Mouse (Mus musculus) adrenal gland, adult 8-10 months (tissue): ENCODE data around the gene Med8. TPM values are rescaled to one million over a fixed set of nuclear protein-coding genes. Genes with fewer than 3 reads are reported as not detected.

ENCODE experiments used
- DNase-seq: peaks from one replicate; pipeline ENCODE4 v3.0.0; 2022
- total RNA-seq, 4 experiments: library from RNA; stranded (reverse); gene quantifications; 2 replicates each; pipeline ENCODE4 v1.2.4; 2022

The Med8 gene
- total RNA-seq, result 10 to 100 TPM; 61.3 to 67.6 (median 66.8) TPM

DNA sequence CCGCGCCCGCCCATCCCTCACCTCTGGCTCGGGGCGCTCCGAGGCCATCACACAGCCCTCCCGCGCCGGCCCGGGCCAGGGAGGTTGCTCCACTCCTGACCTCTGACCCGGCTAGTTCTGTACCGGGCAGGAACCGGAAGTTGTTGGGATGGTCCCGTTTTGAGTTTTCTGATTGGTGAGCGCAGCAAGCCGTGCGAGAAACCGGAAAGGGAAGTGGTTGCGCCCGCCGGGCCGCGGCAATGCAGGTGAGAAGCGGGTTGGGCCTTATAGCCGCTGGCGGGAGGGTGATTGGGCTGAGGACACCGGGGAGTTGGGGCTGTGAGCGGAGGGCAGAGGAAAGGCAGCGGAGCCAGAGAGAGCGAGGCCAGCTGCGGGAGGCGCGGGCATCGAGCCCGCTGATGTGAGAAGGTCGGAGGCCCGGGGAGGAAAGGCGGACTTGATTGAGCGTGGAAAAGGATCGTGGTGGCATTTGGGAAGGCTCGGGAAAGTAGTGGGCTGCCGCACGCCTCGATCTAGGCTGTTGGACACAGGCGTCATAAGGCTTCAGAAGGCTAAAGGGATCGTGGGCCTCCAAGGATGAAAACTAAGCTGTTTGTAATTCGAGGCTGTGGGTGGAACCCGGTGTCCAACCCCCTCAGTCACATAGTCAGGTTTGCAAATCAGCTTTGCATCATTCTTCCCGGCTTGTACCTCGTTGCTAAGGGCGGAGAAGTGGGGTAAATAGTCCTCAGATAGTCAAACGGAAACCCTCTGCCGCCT is at the start of gene Med8, which contains the start of gene Szt2:
Med8 (plus strand) TSS at position 196 of the 759 bp plus-strand sequence.
Szt2 (minus strand) TSS at position 132 of the 759 bp plus-strand sequence.
- peak; percentile 90 for DNase-seq

DNA sequence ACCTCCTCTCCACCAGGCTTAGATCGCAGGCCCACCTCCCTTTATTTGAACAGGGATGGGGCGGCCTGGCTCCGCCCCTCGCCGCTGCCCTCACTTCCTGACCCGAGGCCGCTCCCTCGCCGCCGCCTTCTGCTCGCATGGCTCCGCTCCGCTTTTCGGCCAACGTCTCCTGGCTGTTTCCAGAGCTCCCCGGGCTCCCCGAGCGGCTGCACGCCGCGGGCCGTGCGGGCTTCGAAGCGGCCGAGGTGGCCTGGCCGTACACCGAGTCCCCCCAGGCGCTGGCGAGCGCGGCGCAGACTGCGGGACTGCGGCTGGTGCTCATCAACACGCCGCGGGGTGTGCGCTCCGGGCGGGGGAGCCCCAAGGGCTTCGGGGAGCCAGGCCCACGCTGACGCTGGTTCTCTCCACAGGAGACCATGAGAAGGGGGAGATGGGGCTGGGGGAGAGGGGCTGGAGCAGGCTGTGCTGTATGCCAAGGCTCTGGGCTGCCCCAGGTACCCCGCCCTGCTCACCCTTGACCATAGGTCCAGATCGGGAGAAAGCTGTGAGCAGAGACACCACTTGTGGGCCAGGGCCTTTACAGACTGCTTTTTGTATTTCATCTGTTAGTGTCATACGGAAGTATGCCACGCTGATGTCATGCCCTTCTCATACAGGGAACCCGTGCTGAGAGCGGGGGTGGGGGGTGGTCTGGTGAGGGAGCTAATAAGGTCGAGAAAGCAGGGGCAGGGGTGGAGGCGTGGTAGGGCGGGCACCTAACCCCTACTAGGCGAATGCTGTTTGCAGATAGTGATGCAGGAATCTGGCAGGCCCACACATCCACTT is 49.0 kb upstream of the Med8 start:
- peak; percentile 62 for DNase-seq

DNA sequence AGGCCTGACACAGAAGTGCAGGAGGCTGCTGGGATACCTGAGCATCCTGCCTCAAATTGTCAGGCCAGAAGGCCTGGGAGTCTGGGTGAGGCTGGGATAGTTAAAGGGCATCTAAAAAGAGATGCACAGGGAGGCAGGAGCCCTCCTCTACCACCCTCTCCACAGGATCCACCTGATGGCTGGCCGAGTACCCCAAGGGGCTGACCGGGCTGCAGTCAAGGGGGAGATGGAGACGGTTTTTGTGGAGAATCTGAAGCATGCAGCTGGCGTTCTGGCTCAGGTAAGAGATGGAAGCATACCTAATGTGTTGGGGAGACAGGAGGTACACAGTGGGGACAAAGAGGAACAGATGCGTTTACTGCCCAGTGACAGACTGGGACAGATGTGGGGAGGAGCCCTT is 47.7 kb upstream of the Med8 start:
- no peak for DNase-seq

DNA sequence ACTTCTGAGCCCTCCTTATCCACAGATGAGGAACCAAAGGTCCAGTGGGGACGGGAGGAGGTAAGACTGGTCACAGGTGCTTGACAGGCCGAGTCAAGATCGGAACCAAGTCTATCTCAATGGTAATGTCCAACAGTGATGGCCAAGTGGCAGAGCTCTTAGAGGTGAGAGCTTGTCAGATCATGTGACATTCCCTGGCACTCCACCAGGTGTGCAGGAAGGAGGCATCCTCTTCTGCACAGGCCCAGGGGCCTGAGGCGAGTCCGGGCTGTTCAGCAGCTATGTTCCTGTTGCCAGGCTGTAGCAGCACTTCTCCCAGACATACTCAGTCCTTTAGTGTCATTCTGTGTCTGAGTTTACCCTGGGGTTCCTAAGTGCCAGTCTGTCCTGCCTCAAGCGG is 46.3 kb upstream of the Med8 start:
- DNase-seq, result no peak

DNA sequence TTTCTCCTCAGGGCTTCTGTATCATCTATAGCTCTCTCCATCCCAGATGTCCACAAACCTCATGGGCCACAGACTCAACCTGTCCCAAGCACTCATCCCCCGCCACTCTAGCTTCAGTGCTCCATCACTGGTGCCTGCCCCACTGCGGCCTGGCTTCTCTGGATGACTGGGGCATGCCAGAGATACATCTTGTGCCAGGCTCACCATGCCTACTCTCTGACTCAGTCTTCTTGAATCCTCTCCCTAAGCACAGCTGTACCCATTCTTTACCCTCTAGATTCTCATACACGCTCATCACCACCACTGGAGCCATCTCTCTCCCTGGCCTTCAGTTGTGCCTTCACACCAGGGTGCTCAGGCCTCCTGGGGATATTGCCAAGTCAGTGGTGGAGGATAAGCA is 45.2 kb upstream of the Med8 start:
- no peak for DNase-seq

DNA sequence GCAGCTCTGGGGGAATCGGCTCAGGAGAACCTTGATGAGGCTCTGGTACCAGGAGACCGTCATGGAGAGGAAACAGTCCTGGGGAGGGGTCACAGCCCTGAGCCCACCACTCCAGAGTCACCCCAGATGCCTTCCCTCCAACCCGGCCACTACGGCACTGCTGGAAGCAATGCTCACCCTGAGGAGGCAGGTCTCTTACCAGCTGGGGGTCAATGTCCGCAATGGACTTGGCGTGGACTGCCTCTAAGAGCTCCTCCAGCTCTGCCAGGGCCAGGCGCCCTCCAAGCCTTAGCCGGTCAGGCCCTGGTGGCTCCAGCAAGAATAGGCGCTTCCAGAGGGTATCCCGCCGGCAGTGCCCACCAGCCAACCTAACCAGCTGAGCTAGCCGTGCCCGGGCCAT is 44.5 kb upstream of the Med8 start:
- DNase-seq, result no peak

DNA sequence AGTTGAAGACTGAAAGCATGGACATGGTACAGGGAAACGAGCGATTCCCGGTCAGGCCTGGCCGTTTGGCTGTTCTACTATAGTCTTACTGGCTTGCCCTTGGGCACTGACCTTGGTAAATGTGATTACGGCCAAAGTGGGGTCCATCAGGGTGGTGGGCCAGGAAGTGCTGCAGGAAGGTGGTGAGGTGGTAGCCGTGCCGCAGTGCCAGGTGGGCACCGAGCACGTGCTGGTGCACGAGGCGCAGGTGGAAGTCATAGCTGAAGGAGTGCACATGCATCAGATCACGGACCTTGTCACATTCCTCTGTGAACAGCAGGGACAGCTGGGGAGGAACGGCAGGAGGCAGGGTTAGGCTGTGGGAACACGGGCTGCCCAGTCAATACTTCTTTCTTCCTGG is 43.1 kb upstream of the Med8 start:
- no peak for DNase-seq

DNA sequence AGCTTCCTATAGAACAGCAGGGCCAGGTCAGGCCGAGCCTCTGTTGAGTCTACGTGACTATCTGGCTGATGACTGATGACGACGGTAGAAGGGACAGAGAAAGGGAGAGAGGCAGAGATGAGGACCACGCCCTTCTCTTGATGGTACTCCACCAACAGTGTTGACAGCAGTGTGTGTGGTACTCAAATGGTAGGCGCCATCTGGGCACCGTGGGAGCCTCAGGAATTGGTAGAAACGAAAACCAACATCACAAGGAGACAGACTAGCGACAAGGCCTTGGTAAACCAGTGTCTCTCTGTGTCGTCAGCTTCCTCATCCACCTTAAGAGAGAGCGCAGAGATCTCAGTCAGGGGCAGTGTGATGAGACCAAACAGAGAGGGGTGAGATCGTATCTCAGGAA is 41.6 kb upstream of the Med8 start:
- DNase-seq, result no peak

DNA sequence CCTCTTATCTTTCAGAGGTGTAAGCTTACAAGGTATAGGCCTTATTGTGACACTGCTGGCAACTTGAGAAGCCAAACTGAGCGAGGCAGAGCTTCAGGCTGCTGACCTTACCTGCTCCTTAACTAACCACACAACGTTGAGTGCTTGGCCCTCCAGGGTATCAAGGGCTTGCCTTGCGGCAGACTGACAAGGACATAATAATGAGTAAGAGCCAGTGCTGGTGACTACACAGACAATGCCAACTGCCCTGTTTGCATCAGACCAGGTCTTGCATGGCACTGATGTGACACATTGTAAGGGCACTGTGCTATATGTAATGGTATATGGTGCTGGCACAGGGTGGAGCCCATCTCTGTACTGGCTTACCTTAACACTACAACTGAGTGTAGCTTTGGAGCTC is 40.5 kb upstream of the Med8 start:
- peak; percentile 50 for DNase-seq

DNA sequence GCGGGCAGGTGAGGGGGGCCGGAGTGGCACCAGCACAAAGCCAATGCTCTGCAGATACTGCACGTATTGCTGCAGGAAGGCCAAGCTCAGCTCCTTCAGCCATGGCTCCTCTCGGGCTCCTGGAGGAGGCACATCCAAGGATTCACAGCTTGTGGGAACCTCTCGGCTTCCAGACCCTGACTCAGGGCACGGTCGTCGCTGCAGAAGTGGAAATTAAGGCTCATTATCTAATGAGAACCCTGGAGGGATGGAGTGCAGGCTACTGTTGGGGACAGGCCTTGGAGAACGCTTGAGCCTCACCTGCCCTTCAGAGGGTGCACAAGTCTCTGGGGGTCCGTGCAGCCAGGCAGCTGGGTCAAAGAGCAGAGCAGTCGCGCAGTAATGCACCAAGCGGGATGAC is 37.3 kb upstream of the Med8 start:
- no peak for DNase-seq

DNA sequence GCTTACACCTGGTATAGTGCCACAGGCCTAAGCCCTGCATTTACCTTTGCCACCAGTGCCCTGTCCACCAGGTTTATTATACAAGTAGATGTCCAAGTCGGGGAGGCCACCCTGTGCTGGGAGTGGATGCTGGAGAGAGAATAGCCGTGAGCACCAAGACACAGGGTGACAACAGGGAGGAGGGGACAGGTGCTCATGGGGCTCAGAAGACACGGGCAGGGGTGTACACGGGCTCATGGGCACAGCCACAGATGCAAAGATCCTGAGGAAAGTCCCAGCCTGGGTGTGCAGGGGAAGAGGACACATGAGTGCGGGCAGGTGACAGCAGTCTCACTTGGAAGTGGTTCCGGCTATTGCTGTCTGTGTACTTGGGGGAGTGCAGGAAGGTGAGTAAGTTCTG is 33.1 kb upstream of the Med8 start:
- no peak for DNase-seq

DNA sequence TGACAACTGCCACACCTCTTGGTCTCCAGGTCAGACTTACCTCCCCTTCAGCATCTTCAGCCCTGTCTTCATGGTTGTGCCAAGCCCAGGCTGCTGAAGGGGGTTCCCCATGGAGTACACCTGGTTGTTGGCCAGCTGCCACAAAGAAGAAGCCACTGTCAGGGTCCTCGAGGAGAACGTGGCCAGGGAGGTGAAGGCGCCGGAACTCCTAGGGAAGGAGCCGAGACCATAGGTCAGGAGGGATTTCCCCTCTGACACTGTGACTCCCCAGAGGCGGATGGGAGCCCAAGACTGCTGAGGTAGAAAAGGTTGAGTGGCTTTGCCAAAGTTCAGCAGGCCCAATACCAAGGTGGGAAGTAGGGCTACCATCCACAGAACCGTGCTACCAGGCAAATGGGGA is 25.9 kb upstream of the Med8 start:
- DNase-seq, result no peak

DNA sequence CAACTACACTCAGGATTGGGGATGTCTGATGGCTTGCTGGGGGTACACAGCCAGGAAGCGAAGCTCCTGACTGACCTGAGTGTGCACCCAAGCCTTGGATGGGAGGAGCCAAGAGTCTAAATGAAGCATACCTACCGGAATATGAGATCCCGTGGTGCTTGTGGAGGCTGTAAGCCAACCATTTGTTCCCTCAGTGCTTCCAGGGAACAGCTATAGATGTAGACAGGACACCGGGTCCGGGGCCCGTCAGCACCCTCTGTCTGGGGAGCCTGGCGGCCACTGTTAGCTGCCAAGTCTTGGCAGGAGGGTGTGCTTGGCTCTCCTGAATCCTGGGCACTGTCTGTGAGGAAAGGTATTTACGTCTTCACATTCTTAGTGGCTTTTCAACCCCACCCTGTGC is 21.8 kb upstream of the Med8 start:
- DNase-seq, result no peak

DNA sequence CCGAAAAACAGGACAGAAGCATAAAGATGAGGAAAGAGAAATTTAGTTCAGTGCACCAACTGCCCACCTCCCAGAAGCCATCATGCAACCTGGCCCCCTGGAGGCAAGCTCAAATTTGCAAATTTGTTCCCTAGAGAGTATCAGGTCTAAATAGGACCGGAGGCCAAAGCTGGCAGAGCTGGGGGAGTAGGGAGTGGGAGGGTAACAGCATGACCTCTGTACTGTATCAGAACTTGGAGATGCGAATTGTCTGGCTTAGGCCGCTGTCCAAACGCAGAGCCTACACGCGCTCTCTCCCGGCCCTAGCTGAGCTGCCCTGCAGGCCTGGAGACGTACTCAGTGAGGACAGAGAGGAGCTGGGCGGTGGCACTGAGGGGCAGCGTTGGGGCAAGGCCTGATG is 19.0 kb upstream of the Med8 start:
- no peak for DNase-seq

DNA sequence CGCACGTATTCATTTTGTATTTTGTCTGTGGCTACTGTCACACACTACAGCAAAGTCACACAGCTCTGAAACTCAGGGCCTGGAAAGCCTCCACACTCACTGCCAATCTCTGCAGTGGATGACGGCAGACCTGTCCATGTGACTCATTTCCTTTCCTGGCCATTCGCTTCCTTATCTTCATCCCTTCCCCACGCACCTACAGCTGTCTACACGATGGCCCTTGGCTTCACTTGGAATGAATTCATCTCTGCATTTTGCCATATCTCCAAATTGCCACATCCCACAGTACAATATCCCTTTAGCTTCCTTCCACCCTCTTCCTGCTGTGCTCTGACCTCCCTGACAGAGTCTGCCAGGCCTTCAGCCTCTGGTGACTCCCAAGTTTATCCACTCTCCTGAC is 14.6 kb upstream of the Med8 start:
- no peak for DNase-seq

DNA sequence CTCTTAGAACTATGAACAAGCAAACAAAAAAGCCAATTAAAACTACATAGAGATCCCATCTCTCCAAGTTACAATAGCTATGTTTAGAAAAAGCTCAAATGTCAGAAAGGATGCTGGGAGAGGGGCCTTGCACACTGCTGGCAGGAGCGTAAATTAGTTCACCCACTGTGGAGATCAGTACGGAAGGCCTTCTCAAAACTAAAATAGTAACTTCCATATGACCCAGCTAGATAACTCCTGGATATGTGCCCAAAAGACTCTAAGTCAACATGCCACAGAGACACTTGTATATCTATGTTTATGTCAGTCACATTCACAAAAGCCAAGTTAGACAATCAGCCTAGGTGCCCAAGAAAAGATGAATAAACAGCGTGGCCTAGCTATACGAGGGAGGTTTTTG is 13.8 kb upstream of the Med8 start:
- DNase-seq, result no peak

DNA sequence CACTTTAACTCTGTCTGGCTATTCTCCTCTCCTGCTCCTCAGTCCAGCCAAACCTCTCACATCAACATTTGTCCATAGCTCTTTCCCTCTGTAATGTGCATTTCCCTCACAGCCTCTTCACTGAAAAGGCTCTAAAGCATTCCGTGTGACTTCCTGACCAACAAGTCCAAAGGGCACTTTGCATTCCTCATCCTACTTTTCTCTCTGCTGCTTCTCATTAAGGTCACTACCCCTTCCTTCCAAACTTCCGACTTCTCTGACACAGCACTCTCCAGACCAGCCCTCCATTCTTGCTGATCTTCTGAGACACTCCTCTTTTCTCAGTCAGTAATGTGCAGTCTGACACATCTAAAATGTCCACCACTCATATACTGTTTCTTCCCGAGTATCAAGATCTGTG is 12.7 kb upstream of the Med8 start:
- no peak for DNase-seq

DNA sequence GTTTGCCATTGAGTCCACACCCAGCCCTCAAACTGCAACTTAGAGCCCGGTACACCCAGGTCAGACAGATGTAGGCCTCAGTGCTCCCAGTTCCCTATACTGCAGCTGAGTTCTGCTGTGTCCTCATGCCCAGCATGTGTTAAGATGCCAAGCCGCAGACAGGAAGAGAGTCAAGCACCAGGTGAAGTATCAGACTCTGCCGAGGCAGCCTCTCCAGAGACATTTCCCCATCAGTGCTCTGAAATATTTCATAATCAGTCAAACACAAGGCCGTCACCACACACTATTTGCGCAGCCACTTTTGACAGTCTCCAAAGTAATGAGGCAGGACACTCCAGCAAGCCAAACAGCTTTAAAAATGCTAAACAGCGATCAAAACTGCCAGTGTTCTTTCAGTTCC is 10.7 kb upstream of the Med8 start:
- no peak for DNase-seq

DNA sequence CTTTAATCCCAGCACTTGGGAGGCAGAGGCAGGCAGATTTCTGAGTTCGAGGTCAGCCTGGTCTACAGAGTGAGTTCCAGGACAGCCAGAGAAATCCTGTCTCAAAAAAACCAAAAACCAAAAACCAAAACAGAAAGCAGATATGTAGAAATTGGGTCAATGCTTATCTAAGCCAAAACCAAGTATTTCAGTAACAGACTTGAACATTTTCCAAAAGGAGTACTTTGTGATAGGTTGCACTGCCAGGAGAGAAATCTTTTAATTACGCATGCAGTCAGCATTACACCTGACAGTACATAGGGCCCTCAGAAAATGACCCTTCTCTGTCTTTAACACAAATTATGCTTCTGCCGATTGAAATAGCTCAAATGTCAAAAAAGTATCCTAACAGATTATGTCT is 7.7 kb upstream of the Med8 start:
- DNase-seq, result no peak

DNA sequence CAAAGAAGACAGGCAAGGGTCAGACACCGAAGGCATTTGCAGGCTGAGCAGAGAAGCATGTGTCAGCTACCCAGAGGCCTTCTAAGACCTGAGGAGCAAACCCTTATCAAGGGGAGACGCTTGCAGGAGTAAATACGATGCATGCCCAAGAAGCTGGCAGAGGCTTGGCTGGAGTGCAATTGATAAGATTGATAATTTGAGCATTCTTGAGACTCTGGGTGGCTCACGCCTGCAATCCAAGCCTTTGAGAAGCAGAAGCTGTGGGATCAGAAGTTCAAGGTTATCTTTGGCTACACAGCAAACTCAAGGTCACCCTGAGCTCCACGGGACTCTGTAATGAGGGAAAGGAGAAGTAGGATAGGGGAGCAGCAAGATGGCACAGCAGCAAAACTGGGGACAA is 7.2 kb upstream of the Med8 start:
- DNase-seq, result no peak

DNA sequence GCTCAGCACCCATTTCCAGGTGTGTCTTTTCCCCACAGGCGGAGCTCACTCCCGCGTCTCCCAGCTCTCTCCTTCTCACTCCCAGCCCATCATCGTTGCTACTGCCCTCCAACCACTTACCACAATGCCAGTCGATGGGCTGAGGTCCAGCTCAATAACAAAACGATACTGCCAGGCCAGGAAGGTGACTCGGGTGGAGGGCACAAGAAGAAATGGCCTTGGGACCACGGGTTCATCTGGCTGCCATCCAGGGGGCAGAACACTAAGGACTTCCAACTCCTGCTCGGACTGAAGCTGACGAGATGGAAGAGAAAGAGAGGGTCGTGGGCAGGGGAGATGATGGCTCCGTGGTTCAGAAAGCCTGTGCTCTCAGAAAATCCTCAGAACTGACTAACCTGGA is 6.4 kb upstream of the Med8 start:
- DNase-seq, result peak; percentile 29

DNA sequence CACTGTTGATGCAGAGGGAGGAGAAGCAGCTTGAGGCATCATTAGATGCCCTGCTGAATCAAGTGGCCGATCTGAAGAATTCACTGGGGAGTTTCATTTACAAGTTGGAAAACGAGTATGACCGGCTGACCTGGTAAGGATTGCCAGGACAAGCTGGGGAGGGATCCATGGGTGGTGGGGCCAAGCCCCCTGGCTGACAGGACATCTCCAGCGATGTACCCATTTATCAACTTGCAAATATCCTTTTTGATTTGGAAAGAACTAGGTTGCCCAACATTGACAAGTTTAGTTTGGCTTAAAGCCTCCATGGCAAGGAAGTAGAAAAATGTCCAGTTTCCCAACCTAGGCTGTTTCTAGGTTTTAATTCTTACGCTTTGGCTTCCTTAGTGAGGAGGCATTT is 1.7 kb downstream of the Med8 start:
- DNase-seq, result no peak

DNA sequence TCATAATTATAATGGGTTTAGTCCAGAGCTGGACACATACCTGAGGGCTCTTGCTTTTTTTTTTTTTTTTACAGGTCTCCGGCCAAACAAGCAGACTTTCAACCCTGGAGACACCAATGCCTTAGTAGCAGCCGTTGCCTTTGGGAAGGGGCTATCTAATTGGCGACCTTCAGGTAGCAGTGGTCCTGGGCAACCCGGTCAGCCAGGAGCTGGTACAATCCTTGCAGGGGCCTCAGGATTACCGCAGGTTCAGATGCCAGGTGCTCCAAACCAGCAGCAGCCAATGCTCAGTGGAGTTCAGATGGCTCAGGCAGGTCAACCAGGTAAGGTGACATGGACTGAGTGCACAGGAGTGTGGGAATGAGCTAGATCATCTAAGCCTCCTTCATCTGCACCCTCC is 4.4 kb downstream of the Med8 start:
- DNase-seq, result no peak

DNA sequence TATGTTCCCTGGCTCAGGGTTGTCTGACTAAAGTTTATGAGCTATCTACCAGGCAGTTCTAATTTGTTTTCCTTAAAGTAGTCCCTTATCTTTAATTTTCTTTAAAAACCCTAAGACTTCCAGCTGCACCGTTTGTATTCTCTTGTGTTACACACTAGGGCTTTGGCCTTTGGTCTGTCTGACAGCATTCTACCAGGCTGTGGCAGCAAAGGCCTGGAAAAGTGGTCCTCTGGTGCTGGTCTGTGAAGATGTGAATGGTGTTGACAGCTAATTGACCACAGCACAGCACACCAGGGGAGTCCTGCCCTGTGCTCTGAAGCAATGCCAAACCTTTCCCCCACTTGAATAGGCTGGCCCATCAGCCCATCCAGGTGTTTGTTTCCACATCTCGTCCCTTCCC is 6.6 kb downstream of the Med8 start:
- no peak for DNase-seq
